Mouse (Mus musculus): ENCODE results near the gene Abhd6. TPM values are rescaled to one million over a fixed set of nuclear protein-coding genes. Genes with fewer than 3 reads are reported as not detected.

Gene Abhd6
- polyA plus RNA-seq, 1 experiment from 2014 or later = 26.9 TPM

DNA sequence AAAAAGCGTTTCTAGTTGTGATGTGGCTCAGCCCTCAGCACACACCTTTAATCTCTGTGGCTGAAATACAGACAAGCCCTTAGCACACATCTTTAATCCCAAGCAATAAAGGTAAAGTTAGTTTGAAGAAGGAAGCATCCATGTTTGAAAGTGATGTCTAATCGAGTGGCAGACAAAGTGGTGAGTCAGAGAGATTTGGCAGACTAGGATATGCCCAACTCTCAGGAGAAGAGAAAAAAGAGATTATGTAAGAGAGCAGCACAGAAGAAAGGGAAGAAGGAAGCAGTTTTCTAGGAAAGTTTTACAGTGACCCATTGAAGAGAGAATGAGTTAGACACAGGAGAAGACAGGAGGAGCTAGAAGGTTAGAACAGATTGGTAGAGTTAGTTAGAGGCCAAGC, 86.3 kb downstream of the Abhd6 start:
- no peak for TF ChIP-seq CTCF (IDR thresholded peaks at IDR 0.05)
- ChIA-PET CTCF (no interaction called here), POLR2A (interaction anchor here (0.5 kb wide), 1 partner anchor 174 kb away, joined by 3 read pairs; no protein-coding TSS in a partner anchor)
- no peak for ATAC-seq
- in situ Hi-C loops (cut with MboI; ENCODE audit: low pct_unique_long_range_greater_than_20kb) = no loop called here
- no peak for DNase-seq (ENCODE audit: low read depth, low spot score)
- H3K27me3 ChIP-seq = no peaks in the 10 kb centered on the region

DNA sequence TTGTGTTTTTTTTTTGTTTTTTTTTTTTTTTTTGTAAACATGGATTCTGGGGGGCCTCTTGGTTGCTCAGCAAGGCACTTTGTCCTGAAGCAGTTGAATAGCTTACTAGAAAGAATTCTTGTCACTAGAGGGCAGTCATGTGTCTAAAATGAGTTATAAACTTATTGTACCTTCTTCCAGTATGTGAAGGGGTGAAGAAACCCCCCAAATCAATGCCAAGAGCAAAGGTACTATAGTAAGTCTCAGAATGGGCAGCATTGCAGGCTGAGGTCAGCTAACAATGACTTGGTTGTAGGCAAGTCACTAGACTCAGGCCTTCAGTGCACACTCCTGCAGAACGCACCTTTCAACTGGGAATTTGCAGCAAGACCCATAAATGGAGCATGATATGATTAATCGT, 89.9 kb downstream of the Abhd6 start:
- ATAC-seq (no peak), DNase-seq (ENCODE audit: low read depth, low spot score) (no peak)
- in situ Hi-C loops (cut with MboI; ENCODE audit: low pct_unique_long_range_greater_than_20kb) = loop anchor here (5.0 kb wide), 1 partner anchor 60 kb away; no protein-coding TSS in a partner anchor
- ChIA-PET CTCF (interaction anchor here (0.8 to 2.9 kb wide), 20 partner anchors 9 to 216 kb away, joined by 3 to 13 read pairs (median 4); partner anchors contain the start of genes Kctd6 and Pdhb), POLR2A (interaction anchor here (0.7 to 1.2 kb wide), 3 partner anchors 8 to 77 kb away, joined by 3 to 4 read pairs (median 3); no protein-coding TSS in a partner anchor)
- H3K27me3 ChIP-seq = no peaks in the 10 kb centered on the region
- peak; percentile 50 for TF ChIP-seq CTCF (IDR thresholded peaks at IDR 0.05)

DNA sequence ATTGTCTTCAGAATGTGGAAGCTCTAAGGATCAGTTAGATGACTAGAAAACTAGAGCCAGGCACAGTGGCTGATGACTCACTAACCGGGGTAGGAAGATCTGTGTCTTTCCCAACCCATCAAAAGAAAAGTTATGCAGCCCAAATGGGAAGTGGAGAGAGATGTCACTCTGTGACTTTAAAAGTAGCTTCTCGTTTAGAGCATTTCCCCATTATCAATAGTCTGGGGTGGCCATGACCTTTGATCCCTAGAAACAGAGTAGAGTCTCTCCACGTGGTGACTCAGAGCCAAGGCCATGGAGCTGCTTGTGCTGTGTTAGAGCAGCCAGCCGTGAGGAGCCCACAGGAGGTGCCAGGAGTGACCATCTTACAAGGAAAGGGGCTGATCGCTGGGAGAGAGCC, 90.7 kb downstream of the Abhd6 start:
- POLR2A ChIA-PET = interaction anchor here (1.2 kb wide), 1 partner anchor 9 kb away, joined by 3 read pairs; no protein-coding TSS in a partner anchor
- no peaks in the 10 kb centered on the region for H3K27me3 ChIP-seq
- in situ Hi-C loops (cut with MboI; ENCODE audit: low pct_unique_long_range_greater_than_20kb) = loop anchor here (5.0 kb wide), 1 partner anchor 59 kb away; no protein-coding TSS in a partner anchor
- TF ChIP-seq CTCF (IDR thresholded peaks at IDR 0.05) = no peak
- DNase-seq (ENCODE audit: low read depth, low spot score) (no peak), ATAC-seq (no peak)
- CTCF ChIA-PET = interaction anchor here (0.9 to 2.9 kb wide), 13 partner anchors 10 to 215 kb away, joined by 3 to 13 read pairs (median 6); partner anchors contain the start of gene Kctd6

DNA sequence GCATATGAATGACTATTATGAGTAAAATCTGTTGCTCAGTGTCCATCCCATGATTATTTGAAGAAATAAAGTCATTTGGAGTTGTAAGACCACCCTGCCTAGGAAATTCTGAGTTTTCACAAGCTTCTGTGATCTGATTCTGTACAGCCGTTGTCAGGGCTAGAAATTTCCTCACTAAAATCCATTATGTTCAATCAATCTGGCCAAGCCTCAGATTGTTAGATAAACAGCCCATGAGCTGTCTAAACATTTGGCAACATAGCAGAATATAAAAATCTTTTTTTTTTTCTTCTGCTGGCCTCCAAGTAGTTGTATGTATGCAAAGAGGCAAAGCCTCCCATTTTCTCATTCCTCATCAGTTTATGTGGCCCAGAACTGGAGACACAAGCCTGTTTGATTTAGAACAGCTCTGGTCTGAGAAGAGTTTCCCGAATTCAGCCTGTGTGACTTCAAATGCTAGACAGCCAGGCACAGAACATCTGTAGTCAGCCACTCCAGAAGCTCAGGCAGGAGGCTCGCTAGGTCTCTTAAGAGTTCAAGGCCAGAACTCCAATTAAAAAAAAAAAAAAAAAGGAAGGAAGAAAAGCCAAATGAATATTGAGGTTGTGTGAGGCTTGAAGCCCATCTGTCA, 92.3 kb downstream of the Abhd6 start:
- no peak for DNase-seq (ENCODE audit: low read depth, low spot score)
- ChIA-PET POLR2A (interaction anchor here (0.7 to 0.8 kb wide), 3 partner anchors 53 to 66 kb away, joined by 3 to 6 read pairs (median 3); no protein-coding TSS in a partner anchor), CTCF (interaction anchor here (1.0 to 1.7 kb wide), 2 partner anchors 73 to 76 kb away, joined by 3 read pairs; no protein-coding TSS in a partner anchor)
- in situ Hi-C loops (cut with MboI; ENCODE audit: low pct_unique_long_range_greater_than_20kb) = loop anchor here (5.0 kb wide), 1 partner anchor 57 kb away; no protein-coding TSS in a partner anchor
- ATAC-seq = no peak
- TF ChIP-seq CTCF (IDR thresholded peaks at IDR 0.05) = no peak
- no peaks in the 10 kb centered on the region for H3K27me3 ChIP-seq

DNA sequence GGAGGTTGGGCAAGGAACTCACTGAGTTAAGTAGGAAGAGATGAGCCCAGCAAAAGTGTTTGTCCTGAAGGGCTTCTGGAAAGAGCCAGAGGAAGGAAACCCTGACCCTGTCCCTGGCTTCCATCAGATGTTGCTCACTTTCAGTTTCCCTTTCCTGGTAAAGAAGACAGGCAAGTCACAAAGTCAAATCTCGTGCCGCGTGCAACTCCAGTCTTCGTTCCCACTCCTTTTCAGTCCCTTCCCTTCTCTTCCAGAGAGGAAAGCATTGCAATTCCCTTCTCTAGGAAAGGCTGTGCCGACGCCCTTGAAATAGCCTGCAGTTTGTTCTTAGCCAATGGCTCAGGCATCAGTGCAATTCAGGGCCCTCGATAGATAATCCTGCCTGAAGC, 92.9 kb downstream of the Abhd6 start:
- ChIA-PET CTCF (interaction anchor here (1.7 kb wide), 1 partner anchor 72 kb away, joined by 3 read pairs; no protein-coding TSS in a partner anchor), POLR2A (interaction anchor here (0.7 to 0.8 kb wide), 3 partner anchors 53 to 77 kb away, joined by 3 to 6 read pairs (median 4); partner anchors contain the start of gene Pdhb)
- no peak for TF ChIP-seq CTCF (IDR thresholded peaks at IDR 0.05)
- no peaks in the 10 kb centered on the region for H3K27me3 ChIP-seq
- no peak for ATAC-seq
- in situ Hi-C loops (cut with MboI; ENCODE audit: low pct_unique_long_range_greater_than_20kb) = no loop called here
- DNase-seq (ENCODE audit: low read depth, low spot score) = no peak

DNA sequence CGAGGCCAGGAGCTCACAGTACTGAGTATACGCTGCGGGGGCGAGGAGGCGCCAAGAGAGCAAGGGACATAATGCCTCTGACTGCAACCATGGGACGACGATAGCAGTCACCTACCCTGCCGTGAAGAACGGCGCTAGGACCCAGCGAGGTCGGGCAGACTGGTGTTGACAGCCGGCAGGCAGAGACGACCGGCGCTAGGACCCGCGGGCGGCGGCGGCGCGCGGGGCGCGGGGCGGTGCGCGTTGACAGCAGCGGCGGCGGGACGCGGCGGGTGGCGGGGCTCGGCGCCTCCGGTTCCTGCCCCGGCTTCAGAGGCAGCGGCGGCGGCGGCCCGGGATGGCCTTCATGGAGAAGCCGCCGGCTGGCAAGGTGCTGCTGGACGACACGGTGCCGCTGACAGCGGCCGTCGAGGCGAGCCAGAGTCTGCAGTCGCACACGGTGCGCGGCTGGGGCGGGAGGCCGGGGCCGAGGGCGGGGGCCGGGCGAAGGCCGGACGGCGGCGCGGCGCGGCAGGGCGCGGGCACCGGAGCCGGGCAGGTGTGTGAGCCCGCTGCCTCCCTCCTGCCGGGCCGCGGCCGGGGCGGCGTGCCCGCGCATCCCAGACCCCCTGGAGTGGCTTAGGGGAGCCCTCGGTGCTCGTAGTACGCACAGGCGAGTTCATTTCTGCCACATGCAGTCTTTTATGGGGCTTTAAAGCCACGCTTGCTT, 95.4 kb downstream of the Abhd6 start, which contains the start of gene Pxk:
Pxk (plus strand) TSS at position 234 of the 709 bp plus-strand sequence.
- TF ChIP-seq CTCF (IDR thresholded peaks at IDR 0.05) = no peak
- DNase-seq (ENCODE audit: low read depth, low spot score) = no peak

DNA sequence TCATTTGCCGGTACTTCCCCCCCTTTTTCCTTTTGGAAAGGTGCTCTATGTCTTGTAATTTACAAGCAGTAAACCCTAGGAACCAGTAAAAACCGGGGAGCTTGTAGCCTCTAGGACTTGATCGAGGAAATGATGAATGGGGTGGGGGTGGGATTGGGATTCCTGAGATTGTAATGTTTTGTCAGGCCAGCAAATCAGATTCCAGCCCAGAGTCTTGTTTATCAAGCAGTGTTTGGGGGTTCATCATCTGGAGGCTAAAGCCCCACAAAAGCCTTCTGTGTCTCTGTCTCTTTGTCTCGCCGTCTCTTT, 95.9 kb downstream of the Abhd6 start:
- DNase-seq (ENCODE audit: low read depth, low spot score) (no peak), ATAC-seq (peak; percentile 1)
- no peaks in the 10 kb centered on the region for H3K27me3 ChIP-seq
- CTCF ChIA-PET = interaction anchor here (1.9 kb wide), 1 partner anchor 62 kb away, joined by 4 read pairs; no protein-coding TSS in a partner anchor
- TF ChIP-seq CTCF (IDR thresholded peaks at IDR 0.05) = no peak
- in situ Hi-C loops (cut with MboI; ENCODE audit: low pct_unique_long_range_greater_than_20kb) = no loop called here
- POLR2A ChIA-PET = interaction anchor here (0.6 kb wide), 1 partner anchor 248 kb away, joined by 5 read pairs; no protein-coding TSS in a partner anchor

More for the DNA sequence above, 95.4 kb downstream of the Abhd6 start, which contains the start of gene Pxk:
- in situ Hi-C loops (cut with MboI; ENCODE audit: low pct_unique_long_range_greater_than_20kb) = no loop called here
- no peaks in the 10 kb centered on the region for H3K27me3 ChIP-seq
- ChIA-PET CTCF (interaction anchor here (0.9 to 1.9 kb wide), 3 partner anchors 62 to 248 kb away, joined by 3 to 4 read pairs (median 3); no protein-coding TSS in a partner anchor), POLR2A (interaction anchor here (0.6 to 0.7 kb wide), 2 partner anchors 10 to 249 kb away, joined by 4 to 5 read pairs; no protein-coding TSS in a partner anchor)
- ATAC-seq = peak; percentile 79

DNA sequence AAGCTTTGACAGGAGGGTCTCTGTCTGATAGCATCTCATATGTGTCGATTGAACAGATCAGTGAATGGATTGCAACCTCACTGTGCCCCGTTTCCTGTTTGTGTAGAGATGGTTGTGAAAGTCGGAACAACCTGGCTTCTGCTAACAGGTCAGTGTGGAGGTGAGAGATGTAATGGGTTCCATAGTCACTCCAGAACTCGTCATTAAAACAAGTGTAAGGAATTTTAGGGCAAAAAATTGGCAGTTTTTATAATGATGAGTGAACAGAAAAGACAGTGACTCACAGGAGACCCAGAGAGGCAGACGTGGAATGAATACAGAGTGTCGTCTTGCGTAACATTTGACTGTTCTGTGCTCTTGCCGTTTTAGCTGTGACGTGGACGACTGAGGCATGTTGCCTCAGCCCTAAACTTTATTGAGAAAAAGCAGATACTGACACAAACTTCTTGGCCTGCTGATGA, 96.9 kb downstream of the Abhd6 start:
- ATAC-seq = peak; percentile 21
- no peaks in the 10 kb centered on the region for H3K27me3 ChIP-seq
- in situ Hi-C loops (cut with MboI; ENCODE audit: low pct_unique_long_range_greater_than_20kb) = loop anchor here (5.0 kb wide), 1 partner anchor 228 kb away; no protein-coding TSS in a partner anchor
- ChIA-PET POLR2A (no interaction called here), CTCF (no interaction called here)
- DNase-seq (ENCODE audit: low read depth, low spot score) = no peak
- TF ChIP-seq CTCF (IDR thresholded peaks at IDR 0.05) = no peak

DNA sequence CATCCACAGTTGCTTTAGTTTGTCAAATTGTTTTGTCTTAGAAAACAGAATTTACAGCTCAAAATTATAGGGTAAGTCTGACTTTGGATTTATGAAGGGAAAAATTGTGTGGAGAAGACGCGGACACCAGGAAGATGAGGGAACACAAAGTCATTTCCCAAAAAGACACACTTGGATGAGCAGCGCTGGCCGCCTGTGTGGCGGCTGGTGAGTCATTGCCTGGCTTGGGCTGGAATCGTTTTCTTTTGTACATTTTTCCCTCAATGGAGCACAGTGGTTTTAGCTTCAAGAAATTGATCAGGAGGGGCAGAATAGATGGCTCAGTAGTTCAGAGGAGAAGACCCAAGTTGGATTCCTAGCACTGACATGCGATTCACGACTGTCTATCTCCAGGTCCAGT, 99.2 kb downstream of the Abhd6 start:
- ChIA-PET CTCF (interaction anchor here (1.1 to 1.4 kb wide), 2 partner anchors 10 to 22 kb away, joined by 4 read pairs; partner anchors contain the start of gene Rpp14), POLR2A (interaction anchor here (0.9 to 1.2 kb wide), 2 partner anchors 29 to 33 kb away, joined by 3 to 4 read pairs; no protein-coding TSS in a partner anchor)
- no peak for TF ChIP-seq CTCF (IDR thresholded peaks at IDR 0.05)
- in situ Hi-C loops (cut with MboI; ENCODE audit: low pct_unique_long_range_greater_than_20kb) = loop anchor here (5.0 kb wide), 1 partner anchor 225 kb away; no protein-coding TSS in a partner anchor
- DNase-seq (ENCODE audit: low read depth, low spot score) (no peak), ATAC-seq (no peak)
- H3K27me3 ChIP-seq = no peaks in the 10 kb centered on the region

DNA sequence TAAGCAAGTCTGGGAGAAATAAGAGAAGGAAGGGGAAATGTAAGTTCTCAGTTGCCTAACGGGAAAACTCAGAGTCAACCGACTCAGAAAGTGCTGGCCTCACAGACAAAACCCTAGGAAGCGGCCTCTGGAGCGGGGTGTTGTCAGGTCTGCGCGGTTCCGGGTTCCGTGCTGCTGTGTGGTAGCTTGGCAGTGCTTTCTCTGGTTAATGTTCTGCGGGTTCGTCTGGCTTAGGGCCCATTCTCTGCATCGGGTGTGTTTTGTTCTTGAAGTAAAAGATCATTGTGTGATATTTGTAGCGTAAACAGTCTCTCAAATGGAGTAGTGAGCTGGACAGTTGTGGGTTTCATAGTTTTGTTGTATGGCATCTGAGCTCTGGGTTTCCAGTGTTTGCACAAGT, 100.0 kb downstream of the Abhd6 start:
- no peak for TF ChIP-seq CTCF (IDR thresholded peaks at IDR 0.05)
- in situ Hi-C loops (cut with MboI; ENCODE audit: low pct_unique_long_range_greater_than_20kb) = loop anchor here (5.0 kb wide), 1 partner anchor 225 kb away; no protein-coding TSS in a partner anchor

More for the DNA sequence above, 100.0 kb downstream of the Abhd6 start:
- ChIA-PET POLR2A (interaction anchor here (0.9 to 1.2 kb wide), 2 partner anchors 28 to 32 kb away, joined by 3 to 4 read pairs; no protein-coding TSS in a partner anchor), CTCF (interaction anchor here (0.7 to 1.4 kb wide), 3 partner anchors 10 to 104 kb away, joined by 3 to 4 read pairs (median 3); no protein-coding TSS in a partner anchor)
- H3K27me3 ChIP-seq = no peaks in the 10 kb centered on the region
- peak; percentile 32 for ATAC-seq
- no peak for DNase-seq (ENCODE audit: low read depth, low spot score)

Other genes with a start within 250 kb of the Abhd6 start
- gene Gm26661, start 211.3 kb upstream of the Abhd6 start, polyA plus RNA-seq (2021) = not detected
- 124 TPM for gene Flnb, start 184.9 kb upstream of the Abhd6 start, polyA plus RNA-seq (2021)
- gene Gm45521, start 45.6 kb upstream of the Abhd6 start, polyA plus RNA-seq (2021) = not detected
- 0.44 TPM for gene Dnase1l3, start 8.3 kb upstream of the Abhd6 start, polyA plus RNA-seq (2021)
- gene Rpp14, start 77.5 kb downstream of the Abhd6 start, polyA plus RNA-seq (2021) = 28.7 TPM
- 67.3 TPM for gene Pxk, start 95.3 kb downstream of the Abhd6 start, polyA plus RNA-seq (2021)
- gene Pdhb, start 170.1 kb downstream of the Abhd6 start, polyA plus RNA-seq (2021) = 217 TPM
- 43.9 TPM for gene Kctd6, start 211.2 kb downstream of the Abhd6 start, polyA plus RNA-seq (2021)